Mouse (Mus musculus): ENCODE results near the gene Zdhhc13. TPM values are rescaled to one million over a fixed set of nuclear protein-coding genes. Genes with fewer than 3 reads are reported as not detected.

Zdhhc13 gene
- polyA plus RNA-seq (2015; fragmentation: Nextera tagmentation; extraction: Ambion mirVana) = 9.1 and 9.6 TPM in 2 replicates

GRCm38 (mm10) chr7:48788851-48789572 lies at the start of gene Zdhhc13:
Zdhhc13 (plus strand) TSS chr7:48789003.
- Histone ChIP-seq H3K27ac (ENCODE audit: low read length) (peak within 1 kb of the TSS; percentile 67), H3K27me3 (ENCODE audit: control insufficient read depth, insufficient read depth, low read depth, low read length) (no peaks in the 10 kb centered on the region), H3K9me3 (replicated peaks; ENCODE audit: control insufficient read depth, low read length) (no peaks in the 10 kb centered on the region), H3K4me2 (ENCODE audit: low read depth, low read length) (peak within 1 kb of the TSS; percentile 92), H3K36me3 (ENCODE audit: control insufficient read depth, insufficient read depth) (no peaks in the 10 kb centered on the region), H3K4me1 (ENCODE audit: control insufficient read depth, low read depth, low read length) (peaks cover 14% of the 10 kb centered on the region), H3K9ac (ENCODE audit: low read depth, low read length) (peak within 1 kb of the TSS; percentile 82), H3K4me3 (ENCODE audit: low read depth, low read length) (peak within 1 kb of the TSS; percentile 86)
- ATAC-seq (ENCODE audit: low read depth) = peak; percentile 100
- WGBS (ENCODE audit: insufficient replicate concordance) = under 1% methylated on average over 57 of the region's 57 CpGs

- Histone ChIP-seq H3K9me3 (replicated peaks; ENCODE audit: control insufficient read depth, low read length) (no peaks in the 10 kb centered on the region), H3K27ac (ENCODE audit: low read length) (no peak overlapping the region), H3K36me3 (ENCODE audit: control insufficient read depth, insufficient read depth) (no peaks in the 10 kb centered on the region), H3K4me2 (ENCODE audit: low read depth, low read length) (peak overlapping the region; percentile 89), H3K27me3 (ENCODE audit: control insufficient read depth, insufficient read depth, low read depth, low read length) (no peaks in the 10 kb centered on the region), H3K9ac (ENCODE audit: low read depth, low read length) (peak overlapping the region; percentile 41), H3K4me3 (ENCODE audit: low read depth, low read length) (peak overlapping the region; percentile 50), H3K4me1 (ENCODE audit: control insufficient read depth, low read depth, low read length) (peaks cover 6% of the 10 kb centered on the region)
- peak; percentile 76 for ATAC-seq (ENCODE audit: low read depth)
- WGBS (ENCODE audit: insufficient replicate concordance) = 1% methylated on average over 24 of the region's 24 CpGs
These were observed 39.3 kb upstream of the Zdhhc13 start for GRCm38 (mm10) chr7:48749298-48750163.

GRCm38 (mm10) chr7:48750164-48750809 lies 38.5 kb upstream of the Zdhhc13 start:
- ATAC-seq (ENCODE audit: low read depth) = no peak
- Histone ChIP-seq H3K4me2 (ENCODE audit: low read depth, low read length) (peak overlapping the region; percentile 89; the same call in 1 of the 2 replicates), H3K27me3 (ENCODE audit: control insufficient read depth, insufficient read depth, low read depth, low read length) (no peaks in the 10 kb centered on the region), H3K4me3 (ENCODE audit: low read depth, low read length) (no peak overlapping the region; the same call in 1 of the 2 replicates), H3K4me1 (ENCODE audit: control insufficient read depth, low read depth, low read length) (peaks cover 6% of the 10 kb centered on the region), H3K9me3 (replicated peaks; ENCODE audit: control insufficient read depth, low read length) (no peaks in the 10 kb centered on the region), H3K27ac (ENCODE audit: low read length) (no peak overlapping the region), H3K36me3 (ENCODE audit: control insufficient read depth, insufficient read depth) (no peaks in the 10 kb centered on the region), H3K9ac (ENCODE audit: low read depth, low read length) (no peak overlapping the region; the same call in 1 of the 2 replicates)
- WGBS (ENCODE audit: insufficient replicate concordance) = 47% methylated on average over 8 of the region's 8 CpGs

- H3K27ac ChIP-seq (ENCODE audit: low read length) = no peak overlapping the region
- 49% methylated on average over 5 of the region's 5 CpGs for WGBS (ENCODE audit: insufficient replicate concordance)
- no peaks in the 10 kb centered on the region for H3K27me3 ChIP-seq (ENCODE audit: control insufficient read depth, insufficient read depth, low read depth, low read length)
- no peaks in the 10 kb centered on the region for H3K36me3 ChIP-seq (ENCODE audit: control insufficient read depth, insufficient read depth)
- ATAC-seq (ENCODE audit: low read depth) = no peak
- H3K4me2 ChIP-seq (ENCODE audit: low read depth, low read length) = no peak overlapping the region
- H3K4me1 ChIP-seq (ENCODE audit: control insufficient read depth, low read depth, low read length) = peaks cover 6% of the 10 kb centered on the region
- no peak overlapping the region for H3K4me3 ChIP-seq (ENCODE audit: low read depth, low read length)
- no peak overlapping the region for H3K9ac ChIP-seq (ENCODE audit: low read depth, low read length)
- H3K9me3 ChIP-seq (replicated peaks; ENCODE audit: control insufficient read depth, low read length) = no peaks in the 10 kb centered on the region
These were observed 37.6 kb upstream of the Zdhhc13 start for GRCm38 (mm10) chr7:48751222-48751621.

GRCm38 (mm10) chr7:48754415-48754974 lies 34.3 kb upstream of the Zdhhc13 start:
- H3K4me1 ChIP-seq (ENCODE audit: control insufficient read depth, low read depth, low read length) = peaks cover 4% of the 10 kb centered on the region
- no peak for ATAC-seq (ENCODE audit: low read depth)
- H3K27ac ChIP-seq (ENCODE audit: low read length) = no peak overlapping the region
- no peak overlapping the region for H3K4me2 ChIP-seq (ENCODE audit: low read depth, low read length)
- no peak overlapping the region for H3K4me3 ChIP-seq (ENCODE audit: low read depth, low read length)
- H3K9ac ChIP-seq (ENCODE audit: low read depth, low read length) = no peak overlapping the region
- H3K27me3 ChIP-seq (ENCODE audit: control insufficient read depth, insufficient read depth, low read depth, low read length) = no peaks in the 10 kb centered on the region
- no peaks in the 10 kb centered on the region for H3K36me3 ChIP-seq (ENCODE audit: control insufficient read depth, insufficient read depth)
- H3K9me3 ChIP-seq (replicated peaks; ENCODE audit: control insufficient read depth, low read length) = no peaks in the 10 kb centered on the region
- 50% methylated on average over 3 of the region's 3 CpGs for WGBS (ENCODE audit: insufficient replicate concordance)

- Histone ChIP-seq H3K27ac (ENCODE audit: low read length) (no peak overlapping the region), H3K36me3 (ENCODE audit: control insufficient read depth, insufficient read depth) (no peaks in the 10 kb centered on the region), H3K4me3 (ENCODE audit: low read depth, low read length) (no peak overlapping the region), H3K4me1 (ENCODE audit: control insufficient read depth, low read depth, low read length) (no peaks in the 10 kb centered on the region), H3K9me3 (replicated peaks; ENCODE audit: control insufficient read depth, low read length) (no peaks in the 10 kb centered on the region), H3K27me3 (ENCODE audit: control insufficient read depth, insufficient read depth, low read depth, low read length) (no peaks in the 10 kb centered on the region), H3K4me2 (ENCODE audit: low read depth, low read length) (no peak overlapping the region), H3K9ac (ENCODE audit: low read depth, low read length) (no peak overlapping the region)
- WGBS (ENCODE audit: insufficient replicate concordance) = 51% methylated on average over 3 of the region's 3 CpGs
- no peak for ATAC-seq (ENCODE audit: low read depth)
These were observed 33.0 kb upstream of the Zdhhc13 start for GRCm38 (mm10) chr7:48755825-48756224.

- Histone ChIP-seq H3K27me3 (ENCODE audit: control insufficient read depth, insufficient read depth, low read depth, low read length) (no peaks in the 10 kb centered on the region), H3K9me3 (replicated peaks; ENCODE audit: control insufficient read depth, low read length) (no peaks in the 10 kb centered on the region), H3K36me3 (ENCODE audit: control insufficient read depth, insufficient read depth) (no peaks in the 10 kb centered on the region), H3K4me3 (ENCODE audit: low read depth, low read length) (no peak overlapping the region), H3K4me2 (ENCODE audit: low read depth, low read length) (no peak overlapping the region), H3K4me1 (ENCODE audit: control insufficient read depth, low read depth, low read length) (no peaks in the 10 kb centered on the region), H3K27ac (ENCODE audit: low read length) (no peak overlapping the region), H3K9ac (ENCODE audit: low read depth, low read length) (no peak overlapping the region)
- ATAC-seq (ENCODE audit: low read depth) = no peak
- 69% methylated on average over 4 of the region's 4 CpGs for WGBS (ENCODE audit: insufficient replicate concordance)
These were observed 32.4 kb upstream of the Zdhhc13 start for GRCm38 (mm10) chr7:48756306-48756931.

- no peaks in the 10 kb centered on the region for H3K36me3 ChIP-seq (ENCODE audit: control insufficient read depth, insufficient read depth)
- no peaks in the 10 kb centered on the region for H3K27me3 ChIP-seq (ENCODE audit: control insufficient read depth, insufficient read depth, low read depth, low read length)
- H3K9ac ChIP-seq (ENCODE audit: low read depth, low read length) = no peak overlapping the region
- H3K9me3 ChIP-seq (replicated peaks; ENCODE audit: control insufficient read depth, low read length) = no peaks in the 10 kb centered on the region
- WGBS (ENCODE audit: insufficient replicate concordance) = 35% methylated on average over 1 of the region's 1 CpGs
- no peak overlapping the region for H3K4me2 ChIP-seq (ENCODE audit: low read depth, low read length)
- no peaks in the 10 kb centered on the region for H3K4me1 ChIP-seq (ENCODE audit: control insufficient read depth, low read depth, low read length)
- no peak overlapping the region for H3K27ac ChIP-seq (ENCODE audit: low read length)
- no peak for ATAC-seq (ENCODE audit: low read depth)
- no peak overlapping the region for H3K4me3 ChIP-seq (ENCODE audit: low read depth, low read length)
These were observed 30.7 kb upstream of the Zdhhc13 start for GRCm38 (mm10) chr7:48758083-48758482.
